Mouse (Mus musculus) right cerebral cortex, postnatal 36 days (tissue): ENCODE measurements at regions not wholly inside any gene's neighbourhood (a gene's known extent, or its start where the extent isn't known, plus 50 kb on each side); places are given as distances from the start of the nearest gene placed in this dataset.
"Not testable (repeated sequence)": the region's sequence is repeated elsewhere in the genome, so short reads cannot be mapped to it uniquely, and the experiment has no call there.

ENCODE experiments used
- DNase-seq, 2 experiments: peaks; one replicate each; pipeline ENCODE4 v3.0.0; 2022; ENCODE audit warnings: low spot score in 2 of 2, mixed read lengths in 1 of 2

GRCm38 (mm10) chr12:17992572-17992971 lies 301.9 kb downstream of the Hpcal1 start:
- DNase-seq, result peak; percentile 0 to 1

GRCm38 (mm10) chr12:17993368-17993767 lies 302.7 kb downstream of the Hpcal1 start:
- not testable (repeated sequence) for DNase-seq
